Mouse (Mus musculus): ENCODE results near the gene Asphd1.
"Not testable (repeated sequence)": the region's sequence is repeated elsewhere in the genome, so short reads cannot be mapped to it uniquely, and the experiment has no call there.

The Asphd1 gene

GRCm38 (mm10) chr7:126950647-126951615, 1.5 kb upstream of the Asphd1 start:
- no peak for ATAC-seq (ENCODE audit: low TSS enrichment)

GRCm38 (mm10) chr7:126949793-126950646, 638 bp upstream of the Asphd1 start, which contains the start of gene Sez6l2:
Sez6l2 (plus strand) TSS chr7:126950563.
- ATAC-seq (ENCODE audit: low TSS enrichment), result peak; percentile 64

- ATAC-seq (ENCODE audit: low TSS enrichment), result no peak
These were observed 756 bp downstream of the Asphd1 start for GRCm38 (mm10) chr7:126948626-126949025.

DNA sequence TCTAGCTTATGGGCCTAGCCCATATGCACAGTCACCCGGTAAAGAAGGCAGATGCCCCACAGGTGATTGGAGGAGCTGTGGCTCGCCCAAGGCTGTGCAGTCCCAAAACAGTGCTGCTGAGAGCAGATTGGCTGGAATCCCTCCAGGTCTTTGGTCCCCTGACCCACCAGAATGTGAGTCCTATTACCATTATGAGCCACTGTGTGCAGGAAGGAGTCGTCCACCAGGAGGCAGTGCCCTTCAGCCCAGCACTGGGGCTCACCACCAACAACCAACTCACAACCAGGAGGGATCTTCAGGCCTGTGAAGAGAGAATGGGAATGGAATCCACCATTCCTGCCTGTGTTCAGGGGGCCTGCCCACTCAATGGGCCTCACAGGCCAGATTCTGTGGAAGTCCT, 2.9 kb downstream of the Asphd1 start:
- ATAC-seq (ENCODE audit: low TSS enrichment), result no peak

DNA sequence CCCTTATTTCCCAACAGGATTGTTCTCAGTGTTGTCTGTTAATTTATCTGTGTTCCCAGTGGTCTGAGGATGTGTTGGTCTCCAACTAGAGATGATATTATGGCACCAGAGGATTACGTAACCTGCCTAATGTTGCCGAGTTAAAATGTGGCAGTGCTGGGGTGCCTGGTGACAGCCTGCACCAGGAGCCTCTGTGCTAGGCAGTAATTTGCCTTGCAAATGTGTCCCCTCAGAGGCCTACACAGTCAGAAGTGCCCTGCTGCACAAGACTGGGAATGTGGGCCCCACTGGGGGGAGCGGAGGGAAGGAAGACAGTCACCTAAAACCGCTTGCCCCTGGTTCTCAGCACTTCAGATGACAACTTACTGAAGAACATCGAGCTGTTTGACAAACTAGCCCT, 7.6 kb downstream of the Asphd1 start:
- ATAC-seq (ENCODE audit: low TSS enrichment), result peak; percentile 71

DNA sequence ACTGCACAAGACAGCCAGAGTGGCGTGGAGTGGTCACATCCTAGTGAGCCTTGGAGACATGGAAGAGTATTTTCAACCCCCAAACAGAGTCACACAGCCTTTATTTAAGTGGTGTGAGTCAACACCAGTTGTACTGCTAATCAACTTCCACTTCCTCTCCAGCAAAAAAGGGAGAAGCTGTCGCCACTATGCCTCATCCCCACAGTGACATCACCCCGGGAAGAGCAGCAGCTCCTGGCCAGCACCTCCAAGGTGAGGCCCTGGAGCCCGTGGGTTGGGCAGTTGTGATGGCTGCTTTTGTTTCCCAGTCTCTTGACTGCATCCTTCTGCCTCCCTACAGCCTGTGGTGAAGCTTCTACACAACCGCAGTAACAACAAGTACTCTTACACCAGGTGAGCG, 8.2 kb downstream of the Asphd1 start:
- ATAC-seq (ENCODE audit: low TSS enrichment), result 0 out of 2 replicates have a peak, but pooled peaks have one; percentile 14

DNA sequence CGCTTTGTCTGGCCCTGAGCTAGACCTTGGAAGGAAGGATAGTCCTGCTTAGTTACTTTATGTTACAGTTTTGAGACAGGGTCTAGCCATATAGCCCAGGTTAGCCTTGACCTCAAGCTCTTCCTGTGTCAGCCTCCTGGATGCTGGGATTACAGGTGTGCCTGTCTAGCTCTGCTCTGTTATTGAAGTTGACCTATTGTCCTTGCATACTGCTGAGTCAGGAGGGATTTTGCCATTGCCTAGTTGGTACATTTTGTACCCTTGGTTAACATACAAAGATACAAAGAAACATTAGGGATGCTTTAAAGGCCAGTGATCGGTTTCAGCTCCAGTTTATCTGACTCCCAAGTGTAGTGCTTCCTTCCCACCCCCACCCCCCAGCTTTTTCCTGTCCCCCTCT, 16.7 kb downstream of the Asphd1 start:
- ATAC-seq (ENCODE audit: low TSS enrichment), result no peak

DNA sequence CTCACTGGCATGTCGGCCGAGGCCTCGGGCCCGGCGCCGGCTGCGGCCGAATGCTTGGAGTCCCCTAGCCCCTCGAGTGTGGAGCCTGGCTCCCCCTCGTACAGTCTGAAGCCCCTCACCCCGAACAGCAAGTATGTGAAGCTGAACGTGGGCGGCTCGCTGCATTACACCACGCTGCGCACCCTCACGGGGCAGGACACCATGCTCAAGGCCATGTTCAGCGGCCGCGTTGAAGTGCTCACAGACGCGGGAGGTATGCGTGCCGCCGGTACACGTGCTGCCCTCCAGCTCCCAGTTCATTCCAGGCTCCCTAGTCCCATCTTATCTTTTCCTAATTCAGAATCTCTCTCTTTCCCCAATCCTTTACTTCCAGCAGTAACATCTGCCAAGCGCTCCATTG, 20.3 kb downstream of the Asphd1 start:
- ATAC-seq (ENCODE audit: low TSS enrichment), result peak; percentile 58; the same call in 1 of the 2 replicates

- peak; percentile 95 for ATAC-seq (ENCODE audit: low TSS enrichment)
These were observed 20.9 kb downstream of the Asphd1 start, which contains the start of gene Kctd13 for GRCm38 (mm10) chr7:126928384-126929037. Kctd13 (plus strand) TSS chr7:126928879.

- no peak for ATAC-seq (ENCODE audit: low TSS enrichment)
These were observed 23.1 kb downstream of the Asphd1 start for GRCm38 (mm10) chr7:126926299-126926698.

GRCm38 (mm10) chr7:126923999-126924398, 25.4 kb downstream of the Asphd1 start:
- ATAC-seq (ENCODE audit: low TSS enrichment), result peak; percentile 15; the same call in 1 of the 2 replicates

- ATAC-seq (ENCODE audit: low TSS enrichment), result no peak
These were observed 26.7 kb downstream of the Asphd1 start, which contains the start of gene Tmem219 for GRCm38 (mm10) chr7:126922624-126923060. Tmem219 (minus strand) TSS chr7:126922917.

DNA sequence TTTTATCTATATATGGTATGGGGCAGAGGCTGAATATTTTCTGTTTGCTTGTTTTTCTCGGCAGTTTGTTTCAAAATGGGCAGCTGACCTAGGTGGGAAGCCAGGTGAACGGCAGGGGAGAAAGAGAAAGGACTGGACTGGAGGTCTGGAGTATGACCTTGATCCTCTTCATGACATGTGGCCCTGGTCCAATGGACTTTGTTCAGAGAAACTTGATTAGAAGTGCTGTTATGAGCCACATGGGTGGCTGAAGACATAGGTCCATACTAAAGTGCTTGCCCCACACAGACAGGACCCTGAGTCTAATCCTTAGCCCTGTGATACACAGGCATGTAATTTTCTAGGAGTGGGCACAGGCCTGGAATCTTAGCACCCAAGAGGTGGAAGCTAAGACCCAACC, 27.8 kb downstream of the Asphd1 start:
- ATAC-seq (ENCODE audit: low TSS enrichment), result no peak

- ATAC-seq (ENCODE audit: low TSS enrichment), result no peak
These were observed 29.4 kb downstream of the Asphd1 start for GRCm38 (mm10) chr7:126919973-126920372.

DNA sequence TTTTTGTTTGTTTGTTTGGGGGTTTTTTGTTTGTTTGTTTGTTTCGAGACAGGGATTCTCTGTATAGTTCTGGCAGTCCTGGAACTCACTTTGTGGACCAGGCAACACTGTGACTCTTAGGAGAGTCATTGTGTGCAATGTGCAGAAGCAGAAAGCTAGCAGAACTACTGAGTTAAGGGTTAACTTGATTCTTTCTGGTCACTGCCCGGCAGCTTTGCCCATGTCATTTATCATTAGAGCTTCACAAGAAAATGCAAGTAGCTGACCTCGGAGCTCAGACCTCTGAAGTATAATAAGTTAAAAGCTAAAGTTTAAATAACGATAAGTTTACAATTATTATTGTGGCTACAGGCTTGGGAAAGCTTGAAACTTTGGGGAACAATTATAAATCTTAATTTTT, 31.0 kb downstream of the Asphd1 start:
- not testable (repeated sequence) for ATAC-seq (ENCODE audit: low TSS enrichment)

DNA sequence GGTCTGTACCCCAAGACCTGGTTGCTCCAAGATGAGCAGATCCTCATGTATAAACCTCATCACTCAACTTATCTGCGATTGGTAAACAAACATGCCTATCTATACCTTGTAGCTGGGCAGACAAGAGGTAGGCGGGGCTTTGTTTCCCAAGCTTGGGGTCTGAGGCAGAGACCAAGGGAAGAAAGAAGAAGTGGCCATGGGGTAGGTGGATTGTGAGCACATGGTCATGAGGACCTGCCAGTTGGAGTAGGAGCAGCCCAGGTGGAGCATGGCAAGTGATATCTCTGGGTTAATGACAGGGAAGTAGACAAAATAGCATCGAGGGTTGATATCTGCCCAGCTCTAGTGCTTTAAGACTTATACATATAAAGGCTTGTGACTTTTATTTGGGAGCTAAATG, 34.5 kb downstream of the Asphd1 start:
- no peak for ATAC-seq (ENCODE audit: low TSS enrichment)

DNA sequence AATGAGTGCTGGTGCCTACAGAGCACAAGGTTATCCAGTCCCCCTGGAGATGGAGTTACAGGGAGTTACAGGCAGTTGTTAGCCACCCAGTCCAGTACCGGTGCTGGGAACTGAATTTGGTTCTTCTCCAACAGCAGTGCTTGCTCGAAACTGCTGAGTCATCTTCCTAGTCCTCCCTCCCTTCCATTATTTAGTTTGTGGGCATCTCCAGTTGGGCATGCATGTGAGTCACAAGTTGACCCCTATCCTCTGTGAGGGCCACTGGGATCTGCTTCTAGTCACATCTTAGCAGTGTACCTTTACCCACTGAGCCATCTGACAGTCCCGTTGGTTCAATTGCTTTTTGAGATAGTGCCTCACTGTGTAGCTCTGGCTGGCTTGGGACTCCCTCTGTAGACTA, 43.8 kb downstream of the Asphd1 start:
- no peak for ATAC-seq (ENCODE audit: low TSS enrichment)

- ATAC-seq (ENCODE audit: low TSS enrichment), result not testable (repeated sequence)
These were observed 49.6 kb downstream of the Asphd1 start for GRCm38 (mm10) chr7:126899781-126900180.

DNA sequence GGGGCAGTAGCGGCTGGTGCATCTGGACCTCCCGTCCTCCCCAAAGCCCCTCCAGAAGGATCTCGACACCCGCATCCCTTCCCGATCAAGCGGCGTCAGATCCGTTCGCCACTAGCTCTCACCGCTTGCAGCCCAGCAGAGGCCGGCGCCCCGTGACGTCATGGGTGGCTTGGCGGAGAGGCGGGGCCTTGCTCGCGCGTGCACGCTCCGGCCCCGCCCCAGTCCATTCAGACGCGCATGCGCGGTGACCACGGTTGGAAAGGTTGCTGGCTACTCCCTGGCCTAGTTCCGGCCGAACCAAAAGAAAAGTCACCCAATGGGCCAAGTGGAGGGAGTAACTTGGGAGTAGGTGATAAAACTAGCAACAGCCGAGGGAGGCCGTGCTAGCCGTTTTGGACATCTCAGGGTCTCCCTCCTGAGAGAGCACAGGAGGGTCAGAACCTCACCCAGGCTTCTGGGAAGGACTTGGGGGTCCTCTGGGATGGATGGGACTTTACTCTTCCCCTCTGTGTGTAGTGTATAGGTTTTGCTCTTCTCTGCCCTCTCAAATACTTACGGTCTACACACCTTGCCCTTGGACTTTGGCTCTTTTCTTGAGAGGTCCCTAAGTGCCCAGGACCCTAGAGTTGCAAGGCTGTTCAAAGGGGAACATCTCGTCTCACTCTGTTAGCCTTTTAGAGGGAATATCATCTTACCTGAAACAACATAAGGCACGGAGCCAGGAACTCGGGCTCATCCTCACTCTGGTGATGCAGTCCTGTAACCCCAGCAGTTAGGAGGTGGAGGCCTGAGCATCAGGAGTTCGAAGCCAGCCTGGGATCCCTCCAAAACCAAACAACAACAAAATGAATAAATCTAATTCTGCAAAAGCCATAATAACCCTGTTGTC, 51.0 kb downstream of the Asphd1 start:
- peak; percentile 88 for ATAC-seq (ENCODE audit: low TSS enrichment)

DNA sequence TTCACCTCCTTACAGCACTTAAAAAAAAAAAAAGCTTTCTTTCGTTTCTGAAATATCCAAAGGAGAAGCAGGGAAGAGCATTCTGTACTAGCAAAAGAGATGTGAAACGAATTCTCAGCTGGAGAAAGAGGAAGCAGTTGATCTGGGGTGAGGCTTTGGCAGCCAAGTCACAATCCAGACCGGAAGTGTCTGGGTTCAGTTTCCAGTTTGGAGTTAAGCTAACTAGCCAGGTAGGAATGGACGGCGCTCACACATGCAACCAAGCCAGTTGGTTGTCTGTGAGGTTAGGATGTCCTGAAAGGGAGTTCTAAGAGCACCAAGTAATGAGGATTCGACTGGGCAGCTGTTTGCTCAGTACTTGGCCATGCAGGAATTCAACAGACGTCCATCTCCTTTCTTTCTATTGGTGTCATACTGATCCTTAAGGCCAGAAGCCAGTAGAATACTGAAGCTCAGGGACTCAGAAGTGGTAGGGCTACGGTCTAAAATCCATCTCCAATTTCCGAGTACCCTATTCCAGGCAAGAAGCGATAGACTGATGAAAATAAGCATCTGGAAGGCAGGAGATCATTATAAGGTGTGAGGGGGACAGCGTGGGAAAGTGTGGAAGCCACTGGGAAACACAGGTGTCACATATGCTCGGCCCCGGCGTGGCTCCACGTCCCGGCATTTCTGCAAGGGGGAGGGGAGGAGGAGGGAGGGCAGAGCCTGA, 51.8 kb downstream of the Asphd1 start:
- ATAC-seq (ENCODE audit: low TSS enrichment), result peak; percentile 70
